Mouse (Mus musculus): ENCODE data around the gene Hhip. TPM values are rescaled to one million over a fixed set of nuclear protein-coding genes. Genes with fewer than 3 reads are reported as not detected.
"Not testable (repeated sequence)": the region's sequence is repeated elsewhere in the genome, so short reads cannot be mapped to it uniquely, and the experiment has no call there.

Gene Hhip
- polyA plus RNA-seq, 1 experiment from 2014 or later = 53.1 TPM

DNA sequence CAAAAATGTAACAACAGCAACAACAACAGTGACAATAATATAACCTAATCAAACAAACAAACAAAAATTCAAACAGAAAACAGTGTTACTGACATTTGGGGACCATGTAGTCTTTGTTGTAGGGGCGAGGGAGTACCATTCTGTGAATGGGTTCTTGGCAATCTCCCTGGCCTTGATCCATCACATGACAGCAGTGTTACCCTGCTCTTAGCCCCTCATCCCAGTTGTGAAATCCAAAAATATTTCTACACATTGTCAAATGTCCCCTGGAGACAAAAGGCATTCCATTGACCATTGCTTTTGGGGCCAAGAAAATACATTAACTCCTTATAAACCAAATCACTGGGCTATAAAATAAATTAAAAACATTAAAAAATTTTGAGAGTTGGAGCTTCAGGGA is 64.3 kb downstream of the Hhip start:
- H3K9ac ChIP-seq = no peak overlapping the region
- H3K4me2 ChIP-seq = no peak overlapping the region
- DNase-seq (peak; percentile 63), ATAC-seq (ENCODE audit: insufficient read depth) (peak; percentile 68; the same call in 1 of the 2 replicates)
- H3K27me3 ChIP-seq (ENCODE audit: insufficient read depth, low read length) = no peaks in the 10 kb centered on the region
- H3K36me3 ChIP-seq (ENCODE audit: insufficient read depth) = peaks cover 8% of the 10 kb centered on the region; the same call in 1 of the 2 replicates
- no peaks in the 10 kb centered on the region for H3K9me3 ChIP-seq (ENCODE audit: low read depth, low read length)
- WGBS = 47% methylated on average over 1 of the region's 1 CpGs
- no peak overlapping the region for H3K4me3 ChIP-seq (ENCODE audit: low read depth, low read length)
- no peak overlapping the region for H3K27ac ChIP-seq (ENCODE audit: low read depth)
- H3K4me1 ChIP-seq (ENCODE audit: insufficient read depth) = no peaks in the 10 kb centered on the region
- no peak for TF ChIP-seq CTCF (IDR thresholded peaks at IDR 0.05; ENCODE audit: low read depth)

DNA sequence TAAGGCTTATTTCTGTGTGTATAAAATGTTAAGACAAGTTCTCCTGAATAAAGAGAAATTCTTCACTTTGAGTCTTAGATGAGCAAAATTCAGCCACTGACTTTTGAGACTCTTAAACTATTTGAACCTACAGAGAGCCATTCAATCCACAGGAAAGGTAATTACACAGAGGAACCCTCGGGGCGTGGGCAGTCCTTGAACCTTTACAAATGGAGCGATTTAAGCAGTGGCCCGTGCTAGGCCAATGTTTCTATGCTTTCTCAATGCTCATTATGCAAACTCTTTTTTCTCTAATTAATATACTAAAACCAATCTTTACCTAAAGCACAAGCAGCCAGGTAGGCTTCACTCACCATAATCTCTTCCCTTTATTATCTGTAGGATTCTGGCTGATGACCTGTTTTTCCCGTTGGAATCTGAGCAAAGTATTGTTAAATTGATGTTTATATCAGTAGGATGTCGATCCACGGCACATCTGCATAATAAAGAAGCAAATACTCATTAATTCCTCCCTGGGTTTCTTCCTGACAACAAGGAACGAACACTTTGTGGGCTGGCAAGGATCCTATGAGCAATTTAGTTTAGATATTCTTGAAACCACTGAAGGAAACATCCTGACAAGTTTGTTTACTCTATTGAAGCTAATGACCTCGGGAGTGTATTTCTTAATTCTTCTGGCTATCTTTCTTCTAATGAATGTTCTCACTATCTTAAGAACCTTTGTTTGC is 65.5 kb downstream of the Hhip start:
- 46% methylated on average over 9 of the region's 9 CpGs for WGBS
- Histone ChIP-seq H3K27ac (ENCODE audit: low read depth) (no peak overlapping the region), H3K4me2 (no peak overlapping the region), H3K9me3 (ENCODE audit: low read depth, low read length) (no peaks in the 10 kb centered on the region), H3K36me3 (ENCODE audit: insufficient read depth) (peaks cover 8% of the 10 kb centered on the region; the same call in 1 of the 2 replicates), H3K4me3 (ENCODE audit: low read depth, low read length) (no peak overlapping the region), H3K4me1 (ENCODE audit: insufficient read depth) (no peaks in the 10 kb centered on the region), H3K9ac (no peak overlapping the region), H3K27me3 (ENCODE audit: insufficient read depth, low read length) (no peaks in the 10 kb centered on the region)
- ATAC-seq (ENCODE audit: insufficient read depth) (no peak), DNase-seq (peak; percentile 44)
- TF ChIP-seq CTCF (IDR thresholded peaks at IDR 0.05; ENCODE audit: low read depth) = no peak

DNA sequence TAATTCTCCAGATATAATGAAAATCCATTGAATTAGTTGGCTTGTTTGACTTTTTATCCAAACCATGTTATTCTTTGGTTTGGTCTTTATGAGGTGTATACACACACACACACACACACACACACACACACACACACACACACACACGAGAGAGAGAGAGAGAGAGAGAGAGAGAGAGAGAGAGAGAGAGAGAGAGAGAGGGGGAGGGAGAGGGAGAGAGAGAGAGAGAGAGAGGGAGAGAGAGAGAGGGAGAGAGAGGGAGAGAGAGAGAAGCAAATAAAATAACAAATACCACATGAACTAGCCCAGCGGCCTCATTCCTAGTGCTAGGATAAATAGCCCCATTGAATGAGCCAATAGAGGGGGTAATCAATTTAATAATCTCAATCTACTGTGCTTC is 66.4 kb downstream of the Hhip start:
- H3K27ac ChIP-seq (ENCODE audit: low read depth); DNase-seq; H3K9me3 ChIP-seq (ENCODE audit: low read depth, low read length); H3K36me3 ChIP-seq (ENCODE audit: insufficient read depth); H3K4me2 ChIP-seq; H3K9ac ChIP-seq; H3K27me3 ChIP-seq (ENCODE audit: insufficient read depth, low read length); H3K4me3 ChIP-seq (ENCODE audit: low read depth, low read length); H3K4me1 ChIP-seq (ENCODE audit: insufficient read depth); ATAC-seq (ENCODE audit: insufficient read depth): not testable (repeated sequence)
- WGBS = 85% methylated on average over 1 of the region's 2 CpGs

DNA sequence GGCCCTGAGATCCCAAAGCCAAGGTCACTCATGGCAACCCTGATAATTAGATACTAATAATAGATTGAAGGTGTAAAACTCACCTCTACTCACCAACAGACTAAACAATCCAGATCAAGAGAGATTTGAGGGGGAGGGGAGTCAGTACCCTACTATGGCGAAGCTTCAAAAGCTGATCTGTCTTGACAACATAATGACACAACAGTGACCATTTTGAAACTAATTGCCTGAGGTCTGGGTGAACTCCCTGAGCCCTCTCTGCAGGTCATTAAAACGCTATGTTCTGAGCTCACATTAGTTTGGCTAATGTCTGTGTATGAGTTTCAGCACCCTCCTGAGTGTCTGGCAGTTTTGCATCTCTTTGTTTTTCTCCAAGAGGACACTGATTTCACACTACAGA is 72.9 kb downstream of the Hhip start:
- H3K27ac ChIP-seq (ENCODE audit: low read depth) = no peak overlapping the region
- WGBS = 58% methylated on average over 2 of the region's 2 CpGs
- no peak overlapping the region for H3K4me2 ChIP-seq
- 0 out of 2 replicates have a peak, but pooled peaks cover 4% of the 10 kb centered on the region for H3K36me3 ChIP-seq (ENCODE audit: insufficient read depth)
- H3K4me1 ChIP-seq (ENCODE audit: insufficient read depth) = 0 out of 2 replicates have a peak, but pooled peaks cover 2% of the 10 kb centered on the region
- no peaks in the 10 kb centered on the region for H3K27me3 ChIP-seq (ENCODE audit: insufficient read depth, low read length)
- no peak overlapping the region for H3K4me3 ChIP-seq (ENCODE audit: low read depth, low read length)
- no peak overlapping the region for H3K9ac ChIP-seq
- DNase-seq (no peak), ATAC-seq (ENCODE audit: insufficient read depth) (no peak)
- no peaks in the 10 kb centered on the region for H3K9me3 ChIP-seq (ENCODE audit: low read depth, low read length)
- TF ChIP-seq CTCF (IDR thresholded peaks at IDR 0.05; ENCODE audit: low read depth) = no peak

DNA sequence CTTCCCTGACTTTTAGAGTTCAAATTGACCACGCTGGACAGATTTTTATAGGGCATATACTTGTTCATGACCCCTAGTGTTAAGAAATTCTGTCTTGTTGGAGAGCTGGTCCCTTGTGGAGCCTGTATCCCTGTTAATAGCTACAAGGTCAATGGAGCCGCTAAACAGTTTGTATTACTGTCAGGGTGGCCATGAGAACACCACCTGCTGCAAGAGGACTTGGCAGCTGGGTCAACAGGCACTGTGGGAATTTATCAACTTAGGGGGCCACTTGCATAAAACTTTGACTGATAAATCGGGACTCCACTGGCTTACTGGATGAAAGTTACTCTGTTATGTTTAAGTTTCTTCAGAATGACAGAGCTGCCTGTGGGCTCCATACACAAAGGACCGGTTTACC is 75.7 kb downstream of the Hhip start:
- 8% methylated on average over 4 of the region's 4 CpGs for WGBS
- no peak overlapping the region for H3K9ac ChIP-seq
- ATAC-seq (ENCODE audit: insufficient read depth) (peak; percentile 52; the same call in 1 of the 2 replicates), DNase-seq (no peak)
- 0 out of 2 replicates have a peak, but pooled peaks cover 2% of the 10 kb centered on the region for H3K4me1 ChIP-seq (ENCODE audit: insufficient read depth)
- H3K27ac ChIP-seq (ENCODE audit: low read depth) = peak overlapping the region; percentile 71
- no peak overlapping the region for H3K4me3 ChIP-seq (ENCODE audit: low read depth, low read length)
- no peaks in the 10 kb centered on the region for H3K9me3 ChIP-seq (ENCODE audit: low read depth, low read length)
- H3K27me3 ChIP-seq (ENCODE audit: insufficient read depth, low read length) = no peaks in the 10 kb centered on the region
- no peaks in the 10 kb centered on the region for H3K36me3 ChIP-seq (ENCODE audit: insufficient read depth)
- no peak for TF ChIP-seq CTCF (IDR thresholded peaks at IDR 0.05; ENCODE audit: low read depth)
- no peak overlapping the region for H3K4me2 ChIP-seq

DNA sequence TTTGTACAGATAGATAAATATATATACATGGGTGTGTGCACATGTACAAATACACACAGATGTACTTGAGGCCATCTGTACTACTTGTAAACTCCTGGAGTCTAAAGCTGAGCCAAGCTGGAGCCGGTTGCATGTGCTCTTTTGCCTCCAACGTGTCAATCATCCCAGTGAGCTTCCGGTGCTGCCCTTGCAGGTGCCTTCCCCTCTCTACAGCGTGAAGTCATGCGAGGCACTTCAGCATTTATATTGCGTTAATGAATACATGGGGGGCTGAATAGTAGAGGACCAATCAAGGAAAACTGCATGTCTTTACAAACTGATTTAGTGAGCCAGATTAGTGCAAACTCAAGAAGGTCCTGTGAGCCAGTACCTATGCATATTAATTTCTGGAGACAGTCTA is 91.6 kb downstream of the Hhip start:
- no peak overlapping the region for H3K4me2 ChIP-seq
- WGBS = 63% methylated on average over 6 of the region's 6 CpGs
- no peak overlapping the region for H3K27ac ChIP-seq (ENCODE audit: low read depth)
- no peak overlapping the region for H3K9ac ChIP-seq
- no peaks in the 10 kb centered on the region for H3K4me1 ChIP-seq (ENCODE audit: insufficient read depth)
- TF ChIP-seq CTCF (IDR thresholded peaks at IDR 0.05; ENCODE audit: low read depth) = no peak
- ATAC-seq (ENCODE audit: insufficient read depth) (no peak), DNase-seq (no peak)
- H3K27me3 ChIP-seq (ENCODE audit: insufficient read depth, low read length) = no peaks in the 10 kb centered on the region
- no peaks in the 10 kb centered on the region for H3K36me3 ChIP-seq (ENCODE audit: insufficient read depth)
- H3K9me3 ChIP-seq (ENCODE audit: low read depth, low read length) = no peaks in the 10 kb centered on the region
- H3K4me3 ChIP-seq (ENCODE audit: low read depth, low read length) = no peak overlapping the region

DNA sequence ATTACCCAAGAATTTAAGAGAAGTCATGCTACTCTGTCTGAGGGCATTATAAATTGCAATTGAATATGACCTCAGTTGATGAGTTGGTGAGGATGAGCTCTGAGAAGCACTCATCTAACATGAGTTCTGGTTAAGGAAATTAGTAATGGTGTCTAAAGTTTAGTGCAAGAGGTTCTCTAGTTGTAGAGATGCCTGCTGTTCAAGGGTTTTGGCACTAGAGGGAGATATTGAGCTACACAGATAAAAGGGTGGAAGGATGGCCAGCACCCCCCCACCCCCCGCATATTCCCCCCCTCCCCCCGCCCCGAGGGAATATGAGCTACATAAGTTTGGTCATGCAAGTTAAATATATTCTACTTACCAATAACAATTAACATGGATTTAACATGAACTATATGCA is 104.9 kb downstream of the Hhip start:
- no peak overlapping the region for H3K9ac ChIP-seq
- H3K27me3 ChIP-seq (ENCODE audit: insufficient read depth, low read length) = no peaks in the 10 kb centered on the region
- H3K4me2 ChIP-seq = no peak overlapping the region
- TF ChIP-seq CTCF (IDR thresholded peaks at IDR 0.05; ENCODE audit: low read depth) = peak; percentile 47
- DNase-seq (peak; percentile 55), ATAC-seq (ENCODE audit: insufficient read depth) (no peak)
- H3K9me3 ChIP-seq (ENCODE audit: low read depth, low read length) = no peaks in the 10 kb centered on the region
- H3K4me1 ChIP-seq (ENCODE audit: insufficient read depth) = peaks cover 5% of the 10 kb centered on the region; the same call in 1 of the 2 replicates
- WGBS = 37% methylated on average over 3 of the region's 3 CpGs
- H3K27ac ChIP-seq (ENCODE audit: low read depth) = no peak overlapping the region
- no peak overlapping the region for H3K4me3 ChIP-seq (ENCODE audit: low read depth, low read length)
- no peaks in the 10 kb centered on the region for H3K36me3 ChIP-seq (ENCODE audit: insufficient read depth)

All from lung, embryonic 14.5 days (tissue).